Comparison of ENCODE assay signal across 8 mouse cellular contexts in the genomic region with DNA sequence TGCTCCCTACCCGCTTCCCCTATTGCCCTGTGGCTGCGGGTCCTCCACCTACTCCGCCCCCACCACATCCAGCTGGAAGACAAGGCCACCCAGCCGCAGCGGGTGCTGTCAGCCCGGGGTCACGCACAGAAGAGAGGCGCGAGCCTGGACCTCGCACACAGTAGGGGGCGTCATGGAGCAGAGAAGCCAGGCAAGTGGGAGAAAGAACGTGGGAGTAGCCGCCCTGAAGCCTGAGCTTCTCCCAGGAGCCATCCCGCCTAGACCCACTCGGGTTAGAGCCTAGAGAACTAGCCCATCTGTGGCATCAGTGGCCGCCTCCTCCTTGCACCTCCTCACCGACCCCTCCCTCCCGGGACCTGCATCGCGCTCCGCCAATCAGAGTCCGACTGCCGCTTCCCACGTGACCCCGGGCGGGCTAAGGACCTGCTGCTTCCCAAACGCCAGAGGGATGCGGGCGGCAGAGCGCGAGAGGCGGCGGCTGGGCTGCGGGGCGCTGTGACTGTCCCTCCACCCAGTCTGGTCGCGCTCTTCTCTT. TPM values are rescaled to one million over a fixed set of nuclear protein-coding genes. Genes with fewer than 3 reads are reported as not detected.
DNase-seq lines count a peak whose midpoint lies in the region; ATAC-seq and TF ChIP-seq lines count a peak whose summit lies in the region.

No protein-coding gene starts in this region.

- under 1% methylated on average over 29 of the region's 37 CpGs for WGBS in hindbrain, embryonic 16.5 days

- peak; percentile 34; the same call in 1 of the 2 replicates for TF ChIP-seq CTCF in cortical plate, adult 2 months (IDR thresholded peaks at IDR 0.05; ENCODE audit: extremely low read depth, insufficient read depth, low read length)

- H3K9me3 ChIP-seq in hindbrain, embryonic 16.5 days (ENCODE audit: control insufficient read depth, low read length) = no peaks in the 10 kb centered on the region

- peak overlapping the region; percentile 69 for H3K4me3 ChIP-seq in cortical plate, adult 2 months (ENCODE audit: insufficient read depth, low read length)
- H3K4me3 ChIP-seq in hindbrain, embryonic 16.5 days (ENCODE audit: low read length) = peak overlapping the region; percentile 86

- H3K27ac ChIP-seq in cortical plate, adult 2 months (ENCODE audit: insufficient read depth, low read length) = peak overlapping the region; percentile 73
- H3K27ac ChIP-seq in hindbrain, embryonic 16.5 days (ENCODE audit: low read depth, low read length) = peak overlapping the region; percentile 94

- H3K4me2 ChIP-seq in hindbrain, embryonic 16.5 days (ENCODE audit: low read length) = peak overlapping the region; percentile 88

- DNase-seq in WW6 (ENCODE audit: low read depth, low spot score) = peak; percentile 73
- DNase-seq in gastrocnemius, adult 8-10 months (ENCODE audit: low spot score in 2 of 2) = peak; percentile 74 to 76
- DNase-seq in layer of hippocampus, postnatal 36 days = peak; percentile 97
- DNase-seq in lung, postnatal 10 days = peak; percentile 85
- peak; percentile 91 for DNase-seq in retina, embryonic 14.5 days (ENCODE audit: low spot score)
- DNase-seq in urinary bladder, postnatal 14 days (ENCODE audit: low spot score) = peak; percentile 74

- no peaks in the 10 kb centered on the region for H3K36me3 ChIP-seq in hindbrain, embryonic 16.5 days (ENCODE audit: control insufficient read depth, insufficient read depth, low read length)

- ATAC-seq in hindbrain, embryonic 16.5 days = peak; percentile 96

- H3K9ac ChIP-seq in hindbrain, embryonic 16.5 days (ENCODE audit: low read depth, low read length) = peak overlapping the region; percentile 85

- no peaks in the 10 kb centered on the region for H3K27me3 ChIP-seq in hindbrain, embryonic 16.5 days (replicated peaks; ENCODE audit: control insufficient read depth, insufficient read depth, low read length)

- H3K4me1 ChIP-seq in cortical plate, adult 2 months (ENCODE audit: control insufficient read depth, insufficient read depth, low read length) = no peaks in the 10 kb centered on the region
- H3K4me1 ChIP-seq in hindbrain, embryonic 16.5 days (ENCODE audit: control insufficient read depth, insufficient read depth, low read depth, low read length) = peaks cover 4% of the 10 kb centered on the region

- TF ChIP-seq POLR2A in cortical plate, adult 2 months (IDR thresholded peaks at IDR 0.05; ENCODE audit: extremely low read depth, insufficient read depth, low read length) = peak; percentile 96

RNA-seq across cellular contexts. Expression of a gene that starts 26.7 kb away (rescaled TPM):
- 47.5 and 63.0 TPM in 2 replicates for polyA plus RNA-seq in cortical plate, adult 2 months (2012; rRNA removed)
- total RNA-seq in gastrocnemius, adult 8-10 months (2022) = 1 to 10 TPM in 2 of 4 experiments, under 1 TPM in 2; 0.82 to 1.2 (median 1.0) TPM
- polyA plus RNA-seq in hindbrain, embryonic 16.5 days (2015; fragmentation: Nextera tagmentation; extraction: Ambion mirVana) = 69.4 and 75.9 TPM in 2 replicates
- 10 to 100 TPM; 58.6 to 63.5 TPM for total RNA-seq in layer of hippocampus, postnatal 36 days (2021)

Comparison
In these comparisons a context has a peak if more than half of its experiments do, and no peak if none do; other contexts are left out.
1. Peak in every context shown above with its lines: DNase-seq, ATAC-seq, H3K4me3 ChIP-seq and H3K27ac ChIP-seq.
2. RNA of a gene that starts 26.7 kb away (total RNA-seq): 58.6 to 63.5 TPM in layer of hippocampus, postnatal 36 days; 0.82 to 1.2 TPM in gastrocnemius, adult 8-10 months; every median in the first group is over 10 times any median in the second.